In genomic region chr3:15340287-15340686, GRCm38 (mm10) we compare ENCODE assay signal across 30 mouse cellular contexts. TPM values are rescaled to one million over a fixed set of nuclear protein-coding genes. Genes with fewer than 3 reads are reported as not detected.
DNase-seq lines count a peak whose midpoint lies in the region; ATAC-seq lines count a peak whose summit lies in the region.
"Had no signal": no experiment of that assay in that cellular context is flagged by ENCODE, and none has a peak within 500 bp of the region (broad histone marks: within the 10 kb centered on the region; RNA-seq: fewer than 3 reads in every experiment).

No protein-coding gene starts in this region.

- WGBS in macrophage (ENCODE audit: missing documents), result 57% methylated on average over 1 of the region's 1 CpGs
- WGBS in hindbrain, embryonic 12.5 days, result 69% methylated on average over 1 of the region's 1 CpGs

- H3K4me3 ChIP-seq in macrophage (ENCODE audit: inconsistent target), result no peak overlapping the region
- no peak overlapping the region for H3K4me3 ChIP-seq in hindbrain, embryonic 12.5 days
- H3K4me3 ChIP-seq: embryonic facial prominence, embryonic 10.5 days; embryonic facial prominence, embryonic 12.5 days; forebrain, embryonic 13.5 days; forebrain, embryonic 15.5 days had no signal

- H3K9ac ChIP-seq in hindbrain, embryonic 12.5 days, result no peak overlapping the region
- H3K9ac ChIP-seq: embryonic facial prominence, embryonic 12.5 days; forebrain, embryonic 13.5 days; forebrain, embryonic 15.5 days had no signal

- H3K79me2 ChIP-seq in macrophage (ENCODE audit: inconsistent target), result no peaks in the 10 kb centered on the region

- no peaks in the 10 kb centered on the region for H3K4me1 ChIP-seq in hindbrain, embryonic 12.5 days
- H3K4me1 ChIP-seq: embryonic facial prominence, embryonic 10.5 days; embryonic facial prominence, embryonic 12.5 days; forebrain, embryonic 13.5 days; forebrain, embryonic 15.5 days had no signal

- H3K27me3 ChIP-seq in hindbrain, embryonic 12.5 days, result no peaks in the 10 kb centered on the region
- H3K27me3 ChIP-seq: CH12.LX; embryonic facial prominence, embryonic 12.5 days; forebrain, embryonic 13.5 days; forebrain, embryonic 15.5 days had no signal

- peak; percentile 46 for ATAC-seq in megakaryocyte progenitor cell, adult 5-6 weeks (replicated peaks; ENCODE audit: poor library complexity)
- no peak for ATAC-seq in hindbrain, embryonic 12.5 days (ENCODE audit: low FRiP score)
- ATAC-seq: activated CD4-positive, CD25-positive, alpha-beta regulatory T cell, adult 4 months; CD4-positive, CD25-positive, alpha-beta regulatory T cell, adult 4 months; forebrain, embryonic 13.5 days; forebrain, embryonic 15.5 days; Patski had no signal

- no peaks in the 10 kb centered on the region for H3K36me3 ChIP-seq in macrophage (ENCODE audit: inconsistent target)
- no peaks in the 10 kb centered on the region for H3K36me3 ChIP-seq in hindbrain, embryonic 12.5 days
- H3K36me3 ChIP-seq: embryonic facial prominence, embryonic 10.5 days; embryonic facial prominence, embryonic 12.5 days; forebrain, embryonic 15.5 days; G1E had no signal

- DNase-seq in lung, postnatal 36 days, result peak; percentile 20
- no peak for DNase-seq in lung, postnatal 4 days
- DNase-seq in right cerebral cortex, adult 2 months (ENCODE audit: low spot score in 2 of 2), result no peak
- no peak for DNase-seq in left cerebral cortex, adult 9 months (ENCODE audit: low spot score in 2 of 2)
- DNase-seq: adrenal gland, adult 8-10 months; adrenal gland, postnatal 14 days; adrenal gland, postnatal 36 days; B cell, adult 2 months; cerebellum, adult 11 months; cerebellum, adult 2 months; cerebellum, adult 9-10 months; cerebellum, postnatal 10 days; cerebellum, postnatal 25 days had no signal

- peak overlapping the region; percentile 41 for H3K27ac ChIP-seq in macrophage
- no peak overlapping the region for H3K27ac ChIP-seq in hindbrain, embryonic 12.5 days
- H3K27ac ChIP-seq: embryonic facial prominence, embryonic 10.5 days; embryonic facial prominence, embryonic 12.5 days; forebrain, embryonic 13.5 days; forebrain, embryonic 15.5 days had no signal

- no peak overlapping the region for H3K4me2 ChIP-seq in hindbrain, embryonic 12.5 days (replicated peaks)
- H3K4me2 ChIP-seq: embryonic facial prominence, embryonic 12.5 days; forebrain, embryonic 13.5 days; forebrain, embryonic 15.5 days had no signal

- no peaks in the 10 kb centered on the region for H3K9me3 ChIP-seq in hindbrain, embryonic 12.5 days (replicated peaks)
- H3K9me3 ChIP-seq: embryonic facial prominence, embryonic 10.5 days; embryonic facial prominence, embryonic 12.5 days; forebrain, embryonic 13.5 days; forebrain, embryonic 15.5 days; G1E had no signal

RNA-seq across cellular contexts. Expression of gene Gm9733, which starts 8.2 kb away (rescaled TPM):
- not detected for total RNA-seq in macrophage (2018; cell fraction: chromatin; rRNA removed)
- total RNA-seq in macrophage (2018; cell fraction: cytosol; rRNA removed), result under 1 TPM in 2 of 26 experiments, not detected in 24; 0.28 to 0.30 TPM
- not detected for total RNA-seq in macrophage (2018; cell fraction: nucleus; rRNA removed)
- polyA plus RNA-seq in macrophage (2018), result not detected in 3 replicates
- total RNA-seq in megakaryocyte progenitor cell, adult 5-6 weeks (2015), result 7.0 and 8.2 TPM in 2 replicates
- total RNA-seq in megakaryocyte progenitor cell, adult 5-6 weeks (2017), result 8.3 and 12.4 TPM in 2 replicates
- not detected in 2 replicates for polyA plus RNA-seq in hindbrain, embryonic 12.5 days (2016; fragmentation: Nextera tagmentation; extraction: Ambion mirVana)
- total RNA-seq: adrenal gland, adult 18-20 months; adrenal gland, adult 8-10 months; adrenal gland, postnatal 14 days; adrenal gland, postnatal 36 days; CH12.LX; G1E had no signal
- polyA plus RNA-seq: activated CD4-positive, CD25-positive, alpha-beta regulatory T cell, adult 4 months; brain, embryonic 14.5 days; CD4-positive, CD25-positive, alpha-beta regulatory T cell, adult 4 months; cerebellum, adult 2 months; cortical plate, adult 2 months; embryonic facial prominence, embryonic 10.5 days; embryonic facial prominence, embryonic 12.5 days; embryonic facial prominence, embryonic 14.5 days; forebrain, embryonic 11.5 days; forebrain, embryonic 13.5 days; forebrain, embryonic 15.5 days; G1E; Patski had no signal
